Mouse (Mus musculus) MN1 (cell line): ENCODE measurements around the gene Cops3.
"Not testable (repeated sequence)": the region's sequence is repeated elsewhere in the genome, so short reads cannot be mapped to it uniquely, and the experiment has no call there.

Experiments used
- DNase-seq: peaks from one replicate; pipeline ENCODE4 v3.0.0-alpha.2; 2016; ENCODE audit warnings: low spot score

Gene Cops3

DNA sequence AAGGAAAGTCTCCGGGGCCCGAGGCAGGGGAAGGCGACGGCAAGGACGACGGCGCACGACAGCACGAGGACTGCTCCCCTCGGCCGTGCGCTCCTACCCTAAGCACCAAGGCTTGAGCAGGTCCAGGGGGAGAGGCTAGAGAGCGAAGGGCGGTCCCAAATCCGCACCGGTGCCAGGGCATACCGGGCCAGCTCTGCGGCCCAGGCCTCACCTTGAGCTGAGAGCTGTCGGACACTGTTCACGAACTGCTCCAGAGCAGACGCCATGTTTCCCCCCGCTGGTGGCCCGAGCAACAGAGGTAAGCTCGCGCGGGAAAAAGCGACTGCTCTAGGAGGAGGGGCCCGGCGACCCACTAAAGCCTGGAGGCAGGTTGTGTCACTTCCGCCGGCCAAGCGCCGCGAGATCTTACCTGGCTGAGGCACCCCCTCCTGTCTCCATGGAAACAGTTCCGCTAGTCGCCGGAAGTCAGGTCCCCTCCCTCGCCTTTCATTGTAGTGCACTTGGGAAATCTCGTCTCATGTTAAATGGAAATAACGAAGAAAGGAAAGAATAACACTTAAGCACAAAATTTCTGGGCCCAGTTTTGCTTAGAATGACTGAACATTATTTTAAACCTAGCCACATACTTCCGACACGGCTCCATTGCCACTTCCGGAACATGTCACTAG, at the start of gene Cops3:
Cops3 (minus strand) TSS at position 380 of the 668 bp plus-strand sequence.
- peak; percentile 99 for DNase-seq

- no peak for DNase-seq
Observed at GRCm38 (mm10) chr11:59888151-59888550, 48.5 kb upstream of the Cops3 start.

GRCm38 (mm10) chr11:59886952-59887351, 47.3 kb upstream of the Cops3 start:
- no peak for DNase-seq

DNA sequence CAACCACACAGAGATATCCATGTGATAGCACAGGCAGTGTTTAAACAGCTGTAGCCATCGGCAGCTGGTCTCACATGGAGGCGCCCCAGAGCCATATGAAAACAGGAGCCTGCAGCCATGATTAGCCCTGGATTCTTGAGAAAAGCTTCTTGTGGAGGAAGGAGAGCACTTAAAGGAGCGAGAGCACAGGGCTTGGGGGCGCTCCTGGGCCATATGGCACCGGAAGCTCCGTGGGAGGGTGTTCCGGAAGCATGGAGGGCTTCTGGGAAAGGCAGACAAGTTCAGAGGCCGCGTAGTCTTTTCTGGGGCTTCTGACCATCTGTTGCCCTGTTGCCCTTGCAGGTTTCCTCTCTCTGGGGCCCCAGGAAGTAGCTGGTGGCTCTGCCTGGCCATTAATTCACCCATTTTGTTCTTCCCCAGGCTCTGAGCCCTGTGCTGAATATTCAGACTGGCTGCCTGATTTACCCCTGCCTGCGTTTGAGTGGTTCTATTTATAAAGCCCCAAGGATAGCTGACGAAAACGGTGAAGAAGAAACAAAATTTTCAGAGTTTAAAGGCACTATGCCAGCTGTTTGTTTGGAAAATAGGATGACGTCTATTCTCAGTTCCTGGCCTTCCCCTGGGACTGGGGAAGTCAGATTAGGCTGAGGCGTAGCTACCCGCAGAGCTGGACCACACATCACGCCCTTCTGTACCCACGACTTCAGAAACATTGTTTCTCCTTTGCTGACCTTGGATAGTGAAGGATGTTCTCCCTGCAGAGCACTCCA, 45.8 kb upstream of the Cops3 start:
- no peak for DNase-seq

DNA sequence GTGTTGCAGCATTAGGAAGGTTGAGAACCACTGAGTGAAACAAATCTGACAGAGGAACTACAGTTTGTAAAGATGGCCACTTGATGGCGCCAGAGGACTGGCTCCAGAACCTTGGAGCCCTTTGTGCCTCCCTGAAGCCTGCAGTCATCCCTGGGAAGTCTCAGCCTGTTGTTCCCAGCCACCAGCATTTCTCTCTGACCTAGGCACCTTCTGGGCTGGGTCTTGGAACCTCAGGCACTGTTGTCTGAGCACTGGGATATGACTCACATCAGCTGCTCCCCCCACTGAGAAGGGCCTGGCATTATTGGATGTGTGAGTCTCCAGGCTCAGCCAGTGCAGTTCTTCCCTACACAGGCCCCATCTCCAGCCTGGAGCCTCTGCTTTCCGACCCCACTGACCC, 40.4 kb upstream of the Cops3 start:
- peak; percentile 93 for DNase-seq

DNA sequence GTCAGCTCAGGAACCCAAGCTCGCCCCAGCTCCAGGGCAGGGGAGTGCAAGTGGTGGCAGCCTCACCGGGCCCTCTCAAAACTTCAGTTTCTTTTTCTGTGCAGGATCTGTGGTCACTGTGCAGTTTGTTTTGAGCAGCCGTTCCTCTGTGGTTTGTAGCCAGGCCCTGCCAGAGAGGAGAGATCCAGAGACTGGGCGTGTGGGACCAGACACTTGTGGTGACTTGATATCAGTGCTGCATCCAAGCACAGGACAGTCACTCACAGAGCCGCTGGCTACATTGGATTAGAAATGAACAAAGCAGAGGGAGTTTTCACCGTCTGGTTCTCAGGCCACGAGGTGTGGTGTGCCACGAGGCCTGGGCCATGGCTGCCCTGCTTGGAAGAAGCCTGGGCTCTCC, 32.5 kb upstream of the Cops3 start:
- DNase-seq = no peak

- no peak for DNase-seq
Observed at GRCm38 (mm10) chr11:59864316-59864715, 24.7 kb upstream of the Cops3 start.

DNA sequence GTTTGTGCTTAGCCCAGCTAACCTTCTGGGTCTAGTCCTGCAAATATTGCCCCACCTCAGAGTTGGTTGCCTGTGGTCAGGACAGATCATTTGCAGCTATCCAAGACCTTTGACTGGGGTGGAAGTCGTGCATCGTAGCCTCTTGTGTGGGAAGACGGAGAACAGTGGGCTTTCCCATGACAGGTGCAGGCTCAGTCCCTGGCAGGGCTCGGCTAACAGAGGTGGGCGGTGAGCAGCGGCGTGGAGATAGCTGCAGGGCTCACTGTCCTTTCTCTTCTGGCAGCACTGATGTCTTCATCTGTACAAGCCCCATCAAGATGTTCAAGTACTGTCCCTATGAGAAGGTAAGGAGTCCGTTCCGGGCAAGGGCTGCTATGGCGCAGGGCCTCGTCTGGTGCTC, 20.8 kb upstream of the Cops3 start:
- DNase-seq = no peak

- no peak for DNase-seq
Observed at GRCm38 (mm10) chr11:59852865-59853264, 13.2 kb upstream of the Cops3 start.

- DNase-seq = peak; percentile 89
Observed at GRCm38 (mm10) chr11:59847891-59848884, 8.6 kb upstream of the Cops3 start.

DNA sequence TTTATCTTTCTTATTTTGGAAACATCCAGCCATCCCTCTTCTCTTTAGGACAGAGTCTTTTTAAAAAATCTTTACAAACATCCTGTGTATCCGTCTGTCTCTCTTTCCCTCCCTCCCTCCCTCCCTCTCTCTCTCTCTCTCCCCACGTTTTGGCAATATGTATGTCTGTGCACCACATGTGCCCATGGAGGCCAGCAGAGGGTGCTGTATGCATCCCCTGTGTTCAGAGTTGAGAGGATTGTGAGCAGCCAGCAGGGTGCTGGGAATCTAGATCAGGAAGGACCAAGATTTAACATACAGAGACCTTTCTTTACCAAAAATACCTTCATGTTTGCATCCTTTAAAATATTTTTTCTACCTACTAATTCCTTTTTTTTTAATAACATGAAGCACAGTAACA, 7.5 kb upstream of the Cops3 start:
- DNase-seq = peak; percentile 78

DNA sequence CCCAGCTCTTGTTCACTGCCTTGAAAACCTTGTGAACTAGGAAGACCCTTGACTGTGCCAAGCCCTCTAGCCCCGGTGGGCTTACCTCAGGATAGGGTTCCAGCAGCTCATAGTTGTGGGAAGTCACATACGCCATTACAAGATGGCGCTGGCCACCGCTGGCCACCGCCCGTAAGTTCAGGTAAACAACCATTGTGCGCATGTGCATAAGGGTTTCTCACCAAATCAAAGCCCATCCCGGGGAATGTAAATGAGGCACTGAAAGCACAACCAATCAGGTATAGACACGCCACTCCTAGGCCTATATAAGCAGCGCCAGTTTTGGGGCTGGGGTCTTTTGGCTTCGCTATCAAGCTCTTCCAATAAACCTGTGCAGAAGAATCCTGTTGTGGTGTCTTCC, 6.7 kb upstream of the Cops3 start:
- no peak for DNase-seq

GRCm38 (mm10) chr11:59839008-59839458, 605 bp downstream of the Cops3 start, which contains the start of gene Nt5m:
Nt5m (plus strand) TSS chr11:59839447.
- peak; percentile 97 for DNase-seq

DNA sequence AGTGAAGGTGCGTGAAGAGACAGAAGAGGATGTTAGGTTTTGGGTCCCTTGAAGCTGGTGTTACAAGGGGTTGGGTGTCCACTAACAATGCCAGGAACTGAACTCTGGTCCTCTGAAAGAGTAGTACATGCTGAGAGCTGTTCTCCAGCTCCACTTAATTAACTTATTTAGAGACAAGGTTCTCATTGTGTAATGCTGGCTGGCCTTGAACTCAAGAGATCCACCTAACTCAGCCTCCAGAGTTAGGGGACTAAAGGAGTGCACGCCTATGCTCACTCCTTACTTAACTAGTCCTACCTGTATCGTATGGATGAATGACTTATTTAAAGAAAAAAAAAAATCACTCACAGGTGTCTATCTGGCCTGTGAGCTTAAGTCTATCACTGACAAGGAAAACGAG, 1.2 kb downstream of the Cops3 start:
- DNase-seq = peak; percentile 30

GRCm38 (mm10) chr11:59837789-59838188, 1.8 kb downstream of the Cops3 start:
- not testable (repeated sequence) for DNase-seq

- no peak for DNase-seq
Observed at GRCm38 (mm10) chr11:59821625-59822024, 18.0 kb downstream of the Cops3 start.

- DNase-seq = no peak
Observed at GRCm38 (mm10) chr11:59817916-59818315, 21.7 kb downstream of the Cops3 start.

- no peak for DNase-seq
Observed at GRCm38 (mm10) chr11:59815482-59816065, 24.1 kb downstream of the Cops3 start.

GRCm38 (mm10) chr11:59814936-59815335, 24.7 kb downstream of the Cops3 start:
- no peak for DNase-seq

- DNase-seq = no peak
Observed at GRCm38 (mm10) chr11:59814311-59814710, 25.3 kb downstream of the Cops3 start.

DNA sequence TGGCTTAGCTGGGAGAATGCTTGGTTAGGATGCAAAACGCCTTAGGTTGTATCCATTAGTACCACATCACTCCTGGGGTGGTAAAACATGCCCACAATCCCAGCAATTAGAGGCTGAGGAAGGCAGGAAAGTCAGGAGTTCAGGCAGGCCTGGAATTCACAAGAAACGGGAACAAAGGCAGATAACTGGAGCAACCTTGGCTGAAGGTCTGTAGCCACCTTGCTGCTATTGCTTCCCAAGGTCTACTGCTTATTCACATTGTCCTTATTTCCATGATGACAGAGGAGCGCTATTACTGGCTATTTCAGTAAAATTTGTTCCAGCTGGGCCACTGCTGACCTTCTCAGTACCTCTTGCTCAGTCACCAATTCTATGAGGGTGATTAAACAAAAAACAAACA, 26.4 kb downstream of the Cops3 start:
- no peak for DNase-seq

DNA sequence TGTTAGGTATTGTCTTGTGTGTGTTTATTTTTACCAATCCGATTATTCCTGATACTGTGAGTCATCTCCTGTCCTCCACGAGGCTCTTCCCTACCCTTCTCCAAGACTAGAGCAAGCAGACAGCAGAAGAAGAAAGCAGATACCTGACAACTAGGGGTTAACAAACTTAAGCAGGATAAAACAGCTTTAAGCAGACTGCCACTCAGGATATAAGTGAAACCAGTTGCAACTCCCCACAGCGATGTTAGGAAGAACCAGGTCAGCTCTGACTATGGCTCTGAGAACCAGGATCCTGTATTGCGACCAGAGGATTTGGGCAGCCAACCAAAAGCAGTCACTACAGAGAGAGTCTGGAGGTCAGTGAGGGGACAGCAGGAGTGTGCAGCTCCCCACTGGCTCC, 28.4 kb downstream of the Cops3 start:
- DNase-seq = peak; percentile 75
